Mouse (Mus musculus) cerebellum, adult 2 months (tissue): ENCODE results near the gene Liph.

Experiments
- CTCF ChIP-seq: fragments of 200-500 bp; IDR thresholded peaks from 2 replicates; pipeline ENCODE4 v1.5.1; 2011; ENCODE audit warnings: low read depth, mild to moderate bottlenecking, control low read depth, low read length, moderate library complexity, borderline replicate concordance; ENCODE audit not compliant: insufficient read depth
- POLR2A ChIP-seq: fragments of 200-500 bp; IDR thresholded peaks from 2 replicates; pipeline ENCODE4 v1.6.1; 2011; ENCODE audit warnings: low read length, control low read depth, borderline replicate concordance; ENCODE audit not compliant: insufficient read depth

GRCm38 (mm10) chr16:21928471-21928870 lies 67.0 kb downstream of the Liph start:
- TF ChIP-seq CTCF (no peak), POLR2A (no peak)
